Mouse (Mus musculus) liver, embryonic 15.5 days (tissue): ENCODE results near the gene Ing3. TPM values are rescaled to one million over a fixed set of nuclear protein-coding genes. Genes with fewer than 3 reads are reported as not detected.

Experiments used
- ATAC-seq: fragments of 200-750 bp; cut with Nextera tagmentation; 2 replicates; pipeline ENCODE4 v1.8.0; 2017; ENCODE audit warnings: moderate number of reproducible peaks, mild to moderate bottlenecking, moderate library complexity; ENCODE audit not compliant: insufficient read depth
- H3K27ac ChIP-seq: fragments of 300-500 bp; sonication (generic); replicated peaks from 2 replicates; pipeline ENCODE4 v1.5.1; 2015; ENCODE audit warnings: mild to moderate bottlenecking, inconsistent platforms
- H3K27me3 ChIP-seq: fragments of 300-500 bp; sonication (generic); 2 replicates; pipeline ENCODE4 v1.6.1; 2015; ENCODE audit warnings: mild to moderate bottlenecking, inconsistent platforms
- H3K36me3 ChIP-seq: fragments of 300-500 bp; sonication (generic); replicated peaks from 2 replicates; pipeline ENCODE4 v1.6.1; 2015; ENCODE audit warnings: moderate library complexity, mild to moderate bottlenecking, inconsistent platforms
- H3K4me1 ChIP-seq: fragments of 300-500 bp; sonication (generic); replicated peaks from 2 replicates; pipeline ENCODE4 v1.6.1; 2015; ENCODE audit warnings: inconsistent platforms
- H3K4me2 ChIP-seq: fragments of 300-500 bp; sonication (generic); 2 replicates; pipeline ENCODE4 v1.6.1; 2015; ENCODE audit warnings: moderate library complexity, mild to moderate bottlenecking, inconsistent platforms
- H3K4me3 ChIP-seq: fragments of 300-500 bp; sonication (generic); replicated peaks from 2 replicates; pipeline ENCODE4 v1.5.1; 2015; ENCODE audit warnings: mild to moderate bottlenecking, inconsistent platforms
- H3K9ac ChIP-seq: fragments of 300-500 bp; sonication (generic); 2 replicates; pipeline ENCODE4 v1.6.1; 2015; ENCODE audit warnings: moderate library complexity, mild to moderate bottlenecking, inconsistent platforms
- H3K9me3 ChIP-seq: fragments of 300-500 bp; sonication (generic); replicated peaks from 2 replicates; pipeline ENCODE4 v1.6.1; 2016; ENCODE audit warnings: inconsistent platforms
- WGBS: fragments of 180-500 bp; shearing (Covaris S2); methylation state at CpG from one replicate; pipeline ENCODE4 v1.1.7; 2015; ENCODE audit warnings: mixed read lengths; ENCODE audit not compliant: insufficient replicate concordance; 5-methylcytosine and 5-hydroxymethylcytosine counted together
- polyA plus RNA-seq: library from polyadenylated mRNA; unstranded; fragments of >200 nt; fragmentation: Nextera tagmentation; extraction: Ambion mirVana; gene quantifications from 2 replicates; pipeline ENCODE4 v1.2.1, GENCODE M21; 2015

Ing3 gene
- polyA plus RNA-seq, 1 experiment from 2014 or later = 16.7 TPM

- no peak overlapping the region for H3K27ac ChIP-seq
- no peak overlapping the region for H3K9ac ChIP-seq
- no peaks in the 10 kb centered on the region; the same call in 1 of the 2 replicates for H3K4me1 ChIP-seq
- no peak for ATAC-seq
- H3K9me3 ChIP-seq = no peaks in the 10 kb centered on the region
- no peak overlapping the region for H3K4me3 ChIP-seq
- 77% methylated on average over 11 of the region's 11 CpGs for WGBS
- no peaks in the 10 kb centered on the region for H3K36me3 ChIP-seq
- no peak overlapping the region for H3K4me2 ChIP-seq
- no peaks in the 10 kb centered on the region for H3K27me3 ChIP-seq
Measured at GRCm38 (mm10) chr6:22010761-22011281, 61.5 kb downstream of the Ing3 start.

DNA sequence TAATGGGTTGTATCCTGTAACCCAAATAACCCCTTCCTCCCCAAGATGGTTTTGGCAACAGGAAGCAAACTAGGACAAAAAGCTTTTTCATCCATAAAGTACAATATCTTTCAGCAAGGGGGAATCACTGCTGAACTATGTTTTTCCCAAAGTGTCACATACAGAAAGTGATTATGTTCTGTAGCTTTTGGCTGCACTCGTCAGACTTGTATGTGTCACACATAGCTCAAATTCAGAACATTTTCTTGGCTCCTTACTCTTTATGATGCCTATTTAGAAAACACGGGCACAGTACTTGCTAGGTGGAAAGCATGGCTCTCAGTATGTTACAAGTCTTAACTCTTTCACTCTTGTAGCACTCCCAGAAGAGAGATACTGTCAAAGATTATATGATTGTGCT, 62.2 kb downstream of the Ing3 start:
- H3K4me1 ChIP-seq = no peaks in the 10 kb centered on the region; the same call in 1 of the 2 replicates
- no peak overlapping the region for H3K27ac ChIP-seq
- H3K4me3 ChIP-seq = no peak overlapping the region

DNA sequence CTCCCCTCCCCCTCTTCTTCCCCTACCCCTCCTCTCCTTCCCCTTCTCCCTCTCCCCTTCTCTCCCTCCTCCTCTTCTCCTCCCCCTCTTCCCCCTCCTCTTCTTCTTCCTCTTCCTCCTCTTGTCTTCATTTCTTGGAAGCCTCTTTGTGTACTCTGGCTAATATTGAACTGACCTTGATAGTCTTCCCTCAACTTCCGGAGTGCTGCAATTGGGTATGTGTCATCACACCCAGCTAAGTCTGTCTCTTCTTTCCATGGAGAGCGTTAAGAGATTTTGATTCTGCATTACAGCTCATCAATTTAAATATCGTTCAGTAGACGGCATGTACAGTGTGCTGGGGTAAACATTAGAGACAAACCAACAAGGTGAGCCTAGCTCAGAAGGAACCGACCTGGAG, 62.7 kb downstream of the Ing3 start:
- Histone ChIP-seq H3K27me3 (no peaks in the 10 kb centered on the region), H3K9me3 (no peaks in the 10 kb centered on the region), H3K4me3 (no peak overlapping the region), H3K9ac (no peak overlapping the region), H3K36me3 (no peaks in the 10 kb centered on the region), H3K4me1 (no peaks in the 10 kb centered on the region; the same call in 1 of the 2 replicates), H3K27ac (no peak overlapping the region), H3K4me2 (no peak overlapping the region)
- WGBS = 48% methylated on average over 5 of the region's 5 CpGs
- 0 out of 2 replicates have a peak, but pooled peaks have one; percentile 25 for ATAC-seq

More for the DNA sequence above, 62.2 kb downstream of the Ing3 start:
- H3K36me3 ChIP-seq = no peaks in the 10 kb centered on the region
- no peak overlapping the region for H3K4me2 ChIP-seq
- no peaks in the 10 kb centered on the region for H3K27me3 ChIP-seq
- H3K9ac ChIP-seq = no peak overlapping the region
- no peak for ATAC-seq
- H3K9me3 ChIP-seq = no peaks in the 10 kb centered on the region
- WGBS = 57% methylated on average over 2 of the region's 2 CpGs

DNA sequence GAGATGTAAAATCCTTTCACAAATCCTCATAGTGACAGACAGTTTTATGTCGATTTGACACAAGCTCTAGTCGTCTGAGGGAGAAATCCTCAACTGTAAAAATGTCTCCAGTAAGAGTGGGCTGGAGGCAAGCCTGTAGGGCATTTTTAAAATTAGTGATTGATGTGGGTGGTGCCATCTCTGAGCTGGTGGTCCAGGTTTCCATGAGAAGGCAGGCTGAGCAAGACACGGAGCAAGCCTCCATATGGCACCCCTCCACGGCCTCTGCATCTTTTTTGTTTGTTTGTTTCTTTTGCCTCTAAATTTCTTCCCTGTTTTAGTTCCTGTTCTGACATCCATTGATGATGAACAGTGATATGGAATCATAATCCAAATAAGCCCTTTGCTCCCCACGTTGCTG, 63.1 kb downstream of the Ing3 start:
- Histone ChIP-seq H3K4me3 (no peak overlapping the region), H3K9me3 (no peaks in the 10 kb centered on the region), H3K9ac (no peak overlapping the region), H3K36me3 (no peaks in the 10 kb centered on the region), H3K27me3 (no peaks in the 10 kb centered on the region), H3K4me1 (no peaks in the 10 kb centered on the region; the same call in 1 of the 2 replicates), H3K27ac (no peak overlapping the region), H3K4me2 (no peak overlapping the region)
- ATAC-seq = no peak
- 48% methylated on average over 5 of the region's 5 CpGs for WGBS

DNA sequence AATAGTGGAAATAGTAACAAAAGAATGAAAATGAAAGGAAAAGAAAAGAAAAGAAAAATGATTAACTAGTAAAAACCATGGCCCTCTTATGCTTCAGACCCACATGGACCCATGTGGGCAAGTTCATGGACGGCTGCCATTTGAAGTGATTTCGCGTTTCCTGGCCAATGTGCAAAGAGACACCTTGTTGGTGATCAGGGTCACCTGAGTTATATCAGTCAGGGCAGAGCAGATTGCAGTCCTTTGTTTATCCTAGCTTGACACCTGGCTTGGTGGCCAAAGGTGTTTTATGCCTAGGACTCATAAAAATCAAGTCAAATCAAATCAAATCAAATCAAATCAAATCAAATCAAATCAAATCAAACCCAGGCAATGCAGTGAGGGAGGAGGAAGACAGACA, 64.0 kb downstream of the Ing3 start:
- Histone ChIP-seq H3K36me3 (no peaks in the 10 kb centered on the region), H3K27me3 (no peaks in the 10 kb centered on the region), H3K9me3 (no peaks in the 10 kb centered on the region), H3K4me1 (no peaks in the 10 kb centered on the region; the same call in 1 of the 2 replicates), H3K9ac (no peak overlapping the region), H3K4me3 (no peak overlapping the region), H3K4me2 (no peak overlapping the region), H3K27ac (no peak overlapping the region)
- WGBS = 74% methylated on average over 3 of the region's 3 CpGs
- ATAC-seq = no peak

- Histone ChIP-seq H3K4me3 (no peak overlapping the region), H3K9me3 (no peaks in the 10 kb centered on the region), H3K4me2 (no peak overlapping the region), H3K27me3 (no peaks in the 10 kb centered on the region), H3K27ac (no peak overlapping the region), H3K36me3 (no peaks in the 10 kb centered on the region), H3K4me1 (no peaks in the 10 kb centered on the region; the same call in 1 of the 2 replicates), H3K9ac (no peak overlapping the region)
- WGBS = 57% methylated on average over 6 of the region's 6 CpGs
- no peak for ATAC-seq
Measured at GRCm38 (mm10) chr6:22014291-22014911, 65.0 kb downstream of the Ing3 start.

GRCm38 (mm10) chr6:22017631-22018030, 68.3 kb downstream of the Ing3 start:
- ATAC-seq = no peak
- WGBS = 31% methylated on average over 7 of the region's 7 CpGs
- no peak overlapping the region for H3K4me2 ChIP-seq

GRCm38 (mm10) chr6:22018768-22019445, 69.5 kb downstream of the Ing3 start:
- Histone ChIP-seq H3K4me3 (no peak overlapping the region), H3K36me3 (no peaks in the 10 kb centered on the region), H3K27ac (no peak overlapping the region), H3K4me1 (no peaks in the 10 kb centered on the region), H3K9me3 (no peaks in the 10 kb centered on the region), H3K9ac (no peak overlapping the region), H3K4me2 (no peak overlapping the region), H3K27me3 (no peaks in the 10 kb centered on the region)
- WGBS = 46% methylated on average over 8 of the region's 8 CpGs
- ATAC-seq = no peak

More at GRCm38 (mm10) chr6:22017631-22018030, 68.3 kb downstream of the Ing3 start:
- Histone ChIP-seq H3K27ac (no peak overlapping the region), H3K27me3 (no peaks in the 10 kb centered on the region), H3K9me3 (no peaks in the 10 kb centered on the region), H3K9ac (no peak overlapping the region), H3K4me3 (no peak overlapping the region), H3K36me3 (no peaks in the 10 kb centered on the region), H3K4me1 (no peaks in the 10 kb centered on the region)

DNA sequence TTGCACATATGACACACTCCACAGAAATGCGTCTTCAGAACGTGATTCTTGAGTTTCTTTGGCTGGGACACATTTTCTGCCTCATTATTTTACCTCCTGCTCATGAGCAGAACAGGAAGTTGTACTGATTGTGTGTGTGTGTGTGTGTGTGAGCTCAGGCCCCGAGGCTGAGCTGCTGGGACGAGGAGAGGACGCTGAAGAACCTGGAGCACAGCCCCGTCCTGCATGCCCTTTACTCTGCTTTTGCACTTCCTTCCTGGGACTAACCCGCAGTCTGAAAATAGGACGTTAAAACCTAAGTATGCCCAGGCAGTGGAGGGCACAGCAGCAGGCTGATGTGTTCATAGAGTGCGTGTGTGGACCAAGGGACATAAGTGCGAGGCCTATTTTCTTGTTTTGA, 70.3 kb downstream of the Ing3 start:
- Histone ChIP-seq H3K27me3 (no peaks in the 10 kb centered on the region), H3K9ac (no peak overlapping the region), H3K4me2 (no peak overlapping the region), H3K4me3 (no peak overlapping the region), H3K36me3 (no peaks in the 10 kb centered on the region), H3K4me1 (no peaks in the 10 kb centered on the region; the same call in 1 of the 2 replicates), H3K9me3 (no peaks in the 10 kb centered on the region), H3K27ac (no peak overlapping the region)
- 16% methylated on average over 10 of the region's 10 CpGs for WGBS
- no peak for ATAC-seq

- no peaks in the 10 kb centered on the region for H3K27me3 ChIP-seq
- H3K27ac ChIP-seq = no peak overlapping the region
- H3K36me3 ChIP-seq = no peaks in the 10 kb centered on the region
- H3K4me1 ChIP-seq = peaks cover 4% of the 10 kb centered on the region; the same call in 1 of the 2 replicates
- H3K9me3 ChIP-seq = no peaks in the 10 kb centered on the region
- WGBS = 72% methylated on average over 5 of the region's 5 CpGs
- no peak overlapping the region for H3K9ac ChIP-seq
- no peak overlapping the region for H3K4me2 ChIP-seq
- no peak for ATAC-seq
- H3K4me3 ChIP-seq = no peak overlapping the region
Measured at GRCm38 (mm10) chr6:22020696-22021095, 71.3 kb downstream of the Ing3 start.

DNA sequence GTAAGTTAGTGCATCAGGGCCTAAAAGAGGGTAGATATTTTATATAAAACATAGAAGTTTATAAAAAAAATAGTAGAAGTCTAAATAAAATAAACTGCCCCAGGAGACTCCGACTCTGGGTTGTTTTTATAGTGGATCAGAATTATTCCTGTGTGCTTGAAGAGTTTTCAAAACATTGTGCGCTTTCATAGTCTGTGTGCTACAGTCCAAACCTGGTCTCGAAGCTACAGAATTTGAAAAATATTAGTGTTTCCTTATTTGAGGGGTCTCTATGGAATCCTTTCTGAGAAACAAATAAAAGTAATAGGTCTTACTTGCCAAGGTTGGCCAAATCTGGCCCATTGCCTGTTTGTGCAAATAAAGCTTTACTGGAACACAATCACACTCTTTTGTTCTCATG, 71.9 kb downstream of the Ing3 start:
- Histone ChIP-seq H3K9ac (no peak overlapping the region), H3K36me3 (no peaks in the 10 kb centered on the region), H3K9me3 (no peaks in the 10 kb centered on the region), H3K4me2 (no peak overlapping the region), H3K4me3 (no peak overlapping the region), H3K27me3 (no peaks in the 10 kb centered on the region), H3K4me1 (peaks cover 4% of the 10 kb centered on the region; the same call in 1 of the 2 replicates), H3K27ac (no peak overlapping the region)
- WGBS = 68% methylated on average over 3 of the region's 3 CpGs
- no peak for ATAC-seq
